Mouse (Mus musculus) embryonic fibroblast, embryonic 13.5 days (primary cell): ENCODE results near the gene Bloc1s4.

Experiments
- CTCF ChIP-seq: IDR thresholded peaks from 2 replicates; pipeline ENCODE4 v1.5.1; 2011; ENCODE audit warnings: mild to moderate bottlenecking, control low read depth, low read length, moderate library complexity, borderline replicate concordance; ENCODE audit not compliant: insufficient read depth
- POLR2A ChIP-seq: IDR thresholded peaks from 2 replicates; pipeline ENCODE4 v1.6.1; 2011; ENCODE audit warnings: low read depth, mild to moderate bottlenecking, control low read depth, low read length, moderate library complexity

DNA sequence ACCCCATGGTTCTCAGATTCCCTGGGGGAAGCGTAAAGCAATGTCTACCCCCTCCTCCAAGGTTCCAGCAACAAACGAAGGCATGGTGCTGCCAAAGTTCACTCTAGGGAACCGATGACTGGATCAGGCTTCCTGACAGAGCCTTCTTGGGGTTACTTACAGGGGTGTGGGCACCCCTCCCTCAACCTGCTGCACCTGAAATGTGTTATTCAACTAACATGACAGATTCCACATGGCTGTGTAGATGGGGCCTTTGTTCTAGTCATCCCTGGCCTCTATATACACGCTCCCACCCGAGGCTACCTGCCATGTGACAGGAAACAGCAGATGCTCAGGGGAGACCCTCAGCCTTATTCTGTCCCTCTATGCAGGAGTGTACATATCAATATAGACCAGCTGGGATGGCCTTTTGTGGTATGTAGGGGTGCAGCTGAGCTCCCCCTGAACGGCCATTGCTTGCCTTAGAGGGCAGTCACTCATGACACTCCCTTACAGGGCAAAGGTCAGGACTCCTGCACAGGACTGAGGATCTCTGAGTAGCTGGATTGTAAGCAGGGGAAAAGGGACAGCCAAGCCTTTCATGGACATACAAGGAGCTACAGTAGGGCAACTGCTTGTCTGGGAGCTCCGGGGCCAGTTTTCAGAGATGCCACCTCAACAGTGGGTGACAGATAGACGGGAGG is 19.9 kb downstream of the Bloc1s4 start:
- TF ChIP-seq CTCF (no peak), POLR2A (no peak)
